Mouse (Mus musculus): ENCODE results near the gene Gcnt1. TPM values are rescaled to one million over a fixed set of nuclear protein-coding genes. Genes with fewer than 3 reads are reported as not detected.

Gcnt1 gene
- polyA plus RNA-seq, 1 experiment from 2014 or later, result 1.1 TPM

DNA sequence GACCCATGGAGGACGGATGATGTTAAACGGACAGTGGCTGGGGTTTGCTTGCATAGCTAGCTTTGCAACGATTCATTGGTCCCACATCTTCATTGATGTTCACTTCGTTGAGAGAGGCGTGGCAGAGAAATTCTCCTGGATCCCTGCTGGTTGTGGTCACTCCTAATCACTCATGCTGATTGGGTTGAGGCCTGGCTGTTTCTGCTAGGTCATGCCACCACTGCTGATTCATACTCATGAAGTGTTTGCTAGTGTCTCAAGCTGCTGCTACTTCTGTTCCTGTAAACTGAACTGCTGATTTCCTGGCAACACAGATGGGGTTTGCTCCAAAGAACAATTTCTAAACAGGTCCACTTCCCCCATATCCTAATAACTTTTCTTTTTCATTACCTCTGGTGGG is 34.2 kb upstream of the Gcnt1 start:
- ATAC-seq, result no peak
- no peak overlapping the region for H3K9ac ChIP-seq (ENCODE audit: low read depth, low read length)
- H3K9me3 ChIP-seq (ENCODE audit: control insufficient read depth), result no peaks in the 10 kb centered on the region
- WGBS, result 93% methylated on average over 5 of the region's 5 CpGs
- no peak for TF ChIP-seq CTCF (IDR thresholded peaks at IDR 0.05; ENCODE audit: low read depth)
- H3K4me1 ChIP-seq (replicated peaks; ENCODE audit: control insufficient read depth, insufficient read depth, low read length), result 0 out of 2 replicates have a peak, but pooled peaks cover 4% of the 10 kb centered on the region
- no peak overlapping the region for H3K27ac ChIP-seq (ENCODE audit: low read depth, low read length)
- H3K27me3 ChIP-seq (replicated peaks; ENCODE audit: control insufficient read depth, insufficient read depth, low read length), result no peaks in the 10 kb centered on the region
- no peak overlapping the region for H3K4me2 ChIP-seq (replicated peaks; ENCODE audit: low read depth)
- no peak overlapping the region for H3K4me3 ChIP-seq (ENCODE audit: low read depth, low read length)
- H3K36me3 ChIP-seq (ENCODE audit: control insufficient read depth, insufficient read depth), result no peaks in the 10 kb centered on the region

DNA sequence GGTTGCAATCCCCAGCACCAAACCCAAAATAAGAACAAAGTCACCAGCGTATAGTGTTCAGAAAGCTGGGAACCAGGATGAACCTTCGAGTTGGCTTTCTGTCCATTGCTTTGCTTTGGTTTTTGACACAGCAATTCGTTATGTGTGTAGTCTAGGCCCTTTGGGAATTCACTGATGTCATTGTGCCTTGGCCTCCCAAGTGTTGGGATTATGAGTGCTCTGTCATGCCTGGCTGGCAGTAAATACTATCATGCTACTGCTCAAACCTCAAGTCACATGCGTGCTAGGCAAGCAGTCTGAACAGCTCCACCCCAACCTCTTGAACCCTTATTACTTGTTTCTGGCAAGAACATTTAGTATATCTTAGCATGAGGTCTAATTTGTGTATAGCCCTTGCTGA is 30.5 kb upstream of the Gcnt1 start:
- Histone ChIP-seq H3K9me3 (ENCODE audit: control insufficient read depth) (no peaks in the 10 kb centered on the region), H3K9ac (ENCODE audit: low read depth, low read length) (no peak overlapping the region), H3K36me3 (ENCODE audit: control insufficient read depth, insufficient read depth) (peaks cover 25% of the 10 kb centered on the region), H3K4me2 (replicated peaks; ENCODE audit: low read depth) (no peak overlapping the region), H3K27ac (ENCODE audit: low read depth, low read length) (peak overlapping the region; percentile 79), H3K4me3 (ENCODE audit: low read depth, low read length) (no peak overlapping the region), H3K4me1 (replicated peaks; ENCODE audit: control insufficient read depth, insufficient read depth, low read length) (no peaks in the 10 kb centered on the region), H3K27me3 (replicated peaks; ENCODE audit: control insufficient read depth, insufficient read depth, low read length) (no peaks in the 10 kb centered on the region)
- peak; percentile 88 for ATAC-seq
- TF ChIP-seq CTCF (IDR thresholded peaks at IDR 0.05; ENCODE audit: low read depth), result no peak
- 77% methylated on average over 4 of the region's 4 CpGs for WGBS

DNA sequence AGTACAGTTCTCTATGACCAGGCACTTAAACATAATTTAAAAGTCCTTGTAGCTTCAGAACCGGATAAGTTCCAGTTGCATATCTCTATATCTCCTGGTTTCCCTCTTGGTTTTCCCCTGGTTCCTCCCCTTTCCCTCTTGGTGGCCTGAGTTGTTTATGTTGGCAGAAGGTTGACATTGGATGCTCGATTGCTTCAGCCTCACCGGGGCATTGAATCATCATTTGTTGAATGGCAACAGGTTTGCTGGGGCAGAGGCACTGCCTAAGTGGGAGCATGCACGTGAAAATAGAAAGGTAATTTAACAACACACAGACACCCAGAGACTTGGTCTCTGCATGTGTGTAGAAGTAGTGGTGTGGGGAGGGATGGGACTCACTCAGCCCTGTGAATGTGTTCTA is 27.9 kb upstream of the Gcnt1 start:
- no peak overlapping the region for H3K4me2 ChIP-seq (replicated peaks; ENCODE audit: low read depth)
- no peak for TF ChIP-seq CTCF (IDR thresholded peaks at IDR 0.05; ENCODE audit: low read depth)
- H3K9me3 ChIP-seq (ENCODE audit: control insufficient read depth), result no peaks in the 10 kb centered on the region
- no peaks in the 10 kb centered on the region for H3K27me3 ChIP-seq (replicated peaks; ENCODE audit: control insufficient read depth, insufficient read depth, low read length)
- ATAC-seq, result no peak
- H3K9ac ChIP-seq (ENCODE audit: low read depth, low read length), result no peak overlapping the region
- 79% methylated on average over 4 of the region's 4 CpGs for WGBS
- H3K36me3 ChIP-seq (ENCODE audit: control insufficient read depth, insufficient read depth), result peaks cover 27% of the 10 kb centered on the region
- H3K4me3 ChIP-seq (ENCODE audit: low read depth, low read length), result no peak overlapping the region
- peaks cover 3% of the 10 kb centered on the region; the same call in 1 of the 2 replicates for H3K4me1 ChIP-seq (replicated peaks; ENCODE audit: control insufficient read depth, insufficient read depth, low read length)
- no peak overlapping the region for H3K27ac ChIP-seq (ENCODE audit: low read depth, low read length)

GRCm38 (mm10) chr19:17399965-17400364 is 27.3 kb upstream of the Gcnt1 start:
- H3K27me3 ChIP-seq (replicated peaks; ENCODE audit: control insufficient read depth, insufficient read depth, low read length), result no peaks in the 10 kb centered on the region
- no peaks in the 10 kb centered on the region for H3K9me3 ChIP-seq (ENCODE audit: control insufficient read depth)
- H3K4me1 ChIP-seq (replicated peaks; ENCODE audit: control insufficient read depth, insufficient read depth, low read length), result peaks cover 4% of the 10 kb centered on the region; the same call in 1 of the 2 replicates
- WGBS, result 78% methylated on average over 4 of the region's 4 CpGs
- peaks cover 27% of the 10 kb centered on the region for H3K36me3 ChIP-seq (ENCODE audit: control insufficient read depth, insufficient read depth)
- H3K4me2 ChIP-seq (replicated peaks; ENCODE audit: low read depth), result no peak overlapping the region
- TF ChIP-seq CTCF (IDR thresholded peaks at IDR 0.05; ENCODE audit: low read depth), result peak; percentile 33; the same call in 1 of the 2 replicates
- H3K9ac ChIP-seq (ENCODE audit: low read depth, low read length), result no peak overlapping the region
- no peak overlapping the region for H3K4me3 ChIP-seq (ENCODE audit: low read depth, low read length)
- no peak overlapping the region for H3K27ac ChIP-seq (ENCODE audit: low read depth, low read length)
- no peak for ATAC-seq

DNA sequence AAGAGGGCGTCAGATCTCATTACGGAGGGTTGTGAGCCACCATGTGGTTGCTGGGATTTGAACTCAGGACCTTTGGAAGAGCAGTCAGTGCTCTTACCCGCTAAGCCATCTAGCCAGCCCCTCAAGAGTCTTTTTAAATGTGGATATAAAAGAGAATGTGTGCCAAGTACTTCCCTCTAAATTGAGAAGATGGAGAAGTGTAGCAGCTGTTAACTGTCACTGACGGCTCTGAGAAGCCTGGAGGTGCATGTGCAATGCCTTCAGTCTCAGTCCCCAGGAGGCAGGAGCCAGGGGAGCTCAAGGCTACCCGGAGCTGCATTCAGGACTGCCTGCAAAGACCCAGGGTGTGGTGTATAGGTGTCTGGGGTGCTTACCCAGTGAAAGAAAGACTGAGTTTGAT is 25.3 kb upstream of the Gcnt1 start:
- Histone ChIP-seq H3K27ac (ENCODE audit: low read depth, low read length) (no peak overlapping the region), H3K9me3 (ENCODE audit: control insufficient read depth) (no peaks in the 10 kb centered on the region), H3K36me3 (ENCODE audit: control insufficient read depth, insufficient read depth) (peaks cover 27% of the 10 kb centered on the region), H3K4me1 (replicated peaks; ENCODE audit: control insufficient read depth, insufficient read depth, low read length) (peaks cover 4% of the 10 kb centered on the region; the same call in 1 of the 2 replicates), H3K27me3 (replicated peaks; ENCODE audit: control insufficient read depth, insufficient read depth, low read length) (no peaks in the 10 kb centered on the region), H3K4me2 (replicated peaks; ENCODE audit: low read depth) (no peak overlapping the region), H3K4me3 (ENCODE audit: low read depth, low read length) (no peak overlapping the region), H3K9ac (ENCODE audit: low read depth, low read length) (no peak overlapping the region)
- TF ChIP-seq CTCF (IDR thresholded peaks at IDR 0.05; ENCODE audit: low read depth), result no peak; the same call in 1 of the 2 replicates
- no peak for ATAC-seq
- 71% methylated on average over 5 of the region's 5 CpGs for WGBS

GRCm38 (mm10) chr19:17396802-17397201 is 24.2 kb upstream of the Gcnt1 start:
- no peak overlapping the region for H3K9ac ChIP-seq (ENCODE audit: low read depth, low read length)
- H3K4me2 ChIP-seq (replicated peaks; ENCODE audit: low read depth), result peak overlapping the region; percentile 71; the same call in 1 of the 2 replicates
- 74% methylated on average over 4 of the region's 4 CpGs for WGBS
- peaks cover 4% of the 10 kb centered on the region; the same call in 1 of the 2 replicates for H3K4me1 ChIP-seq (replicated peaks; ENCODE audit: control insufficient read depth, insufficient read depth, low read length)
- no peak overlapping the region; the same call in 1 of the 2 replicates for H3K27ac ChIP-seq (ENCODE audit: low read depth, low read length)
- no peaks in the 10 kb centered on the region for H3K9me3 ChIP-seq (ENCODE audit: control insufficient read depth)
- no peaks in the 10 kb centered on the region for H3K27me3 ChIP-seq (replicated peaks; ENCODE audit: control insufficient read depth, insufficient read depth, low read length)
- TF ChIP-seq CTCF (IDR thresholded peaks at IDR 0.05; ENCODE audit: low read depth), result no peak
- H3K4me3 ChIP-seq (ENCODE audit: low read depth, low read length), result no peak overlapping the region
- no peak for ATAC-seq
- peaks cover 27% of the 10 kb centered on the region for H3K36me3 ChIP-seq (ENCODE audit: control insufficient read depth, insufficient read depth)

Data from intestine, postnatal 0 days (tissue).